Mouse (Mus musculus) hematopoietic multipotent progenitor cell, adult 10-12 weeks (in vitro differentiated cells): Measurements from ENCODE around the gene Rdx. TPM values are rescaled to one million over a fixed set of nuclear protein-coding genes. Genes with fewer than 3 reads are reported as not detected.

Experiments
- polyA plus RNA-seq: library from polyadenylated mRNA; stranded (reverse); fragments of >175 nt; gene quantifications from 2 replicates; pipeline ENCODE4 v1.2.3, GENCODE M21; 2012; ENCODE audit warnings: low replicate concordance

The Rdx gene
- polyA plus RNA-seq = 19.7 and 25.9 TPM in 2 replicates

DNA sequence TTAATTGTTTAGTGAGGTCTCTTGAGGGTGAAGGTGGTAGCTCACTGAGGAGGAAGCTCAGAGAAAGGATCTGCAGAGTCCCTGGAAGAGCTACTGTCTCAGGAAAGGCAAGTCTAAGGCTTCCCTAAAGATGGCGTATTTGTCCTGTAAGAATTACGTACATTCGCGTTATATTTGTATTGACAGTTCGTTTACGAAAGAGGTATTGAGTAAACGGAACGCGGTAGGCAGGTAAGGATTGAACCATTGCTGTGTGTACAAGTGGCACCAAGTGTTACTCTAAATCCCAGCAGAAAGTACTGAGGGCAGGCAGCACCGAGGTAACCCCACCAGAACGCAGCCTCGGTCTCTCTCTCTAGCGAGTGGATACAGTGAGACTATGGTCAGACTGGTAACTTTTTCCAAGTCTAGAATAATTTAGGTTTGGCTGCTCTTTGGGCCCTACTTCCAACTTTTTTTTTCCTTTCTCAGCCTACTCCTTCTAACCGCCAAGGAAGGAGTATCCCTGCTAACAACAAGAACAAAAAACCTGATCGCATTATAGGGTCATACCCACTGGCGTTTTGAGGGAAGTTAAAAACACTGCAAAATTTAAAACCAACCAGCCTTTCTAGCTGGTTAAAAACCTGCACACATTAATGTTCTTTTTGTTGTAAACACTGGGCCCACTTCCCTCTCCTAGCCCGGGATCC is at the start of gene Rdx:
Gene Rdx (plus strand): TSS at position 45 of the 692 bp plus-strand sequence.

Other genes with a start within 250 kb of the Rdx start
- 19.3 and 29.8 TPM in 2 replicates for gene Fdx1, start 83.6 kb upstream of the Rdx start, polyA plus RNA-seq
- gene Zc3h12c, start 121.4 kb downstream of the Rdx start, polyA plus RNA-seq = 0.50 and 0.52 TPM in 2 replicates